ENCODE assay signal across 16 mouse cellular contexts in the genomic region with DNA sequence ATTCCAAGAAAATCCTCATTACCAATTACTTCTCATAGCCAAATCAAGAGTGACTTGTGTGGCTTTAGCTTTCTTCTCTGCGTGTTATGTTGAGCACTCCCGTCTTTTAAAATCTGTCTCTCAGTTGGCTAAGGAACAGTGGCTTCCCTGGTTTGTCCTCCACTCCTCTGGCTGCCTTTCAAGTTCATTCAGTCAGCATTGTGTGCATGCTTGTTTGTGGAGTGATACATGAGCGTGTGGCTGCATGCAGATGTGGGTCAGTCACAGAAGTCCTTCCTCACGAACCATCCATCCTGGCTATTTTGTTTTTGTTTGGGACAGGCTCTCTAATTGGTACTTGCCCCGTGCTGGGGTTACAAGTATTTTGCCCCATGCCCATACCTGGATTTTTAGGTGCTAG.
"Had no signal": no experiment of that assay in that cellular context is flagged by ENCODE, and none has a peak within 500 bp of the region (broad histone marks: within the 10 kb centered on the region; RNA-seq: fewer than 3 reads in every experiment).

No protein-coding gene starts in this region.

- H3K27me3 ChIP-seq: limb, embryonic 15.5 days; liver, embryonic 12.5 days; midbrain, embryonic 12.5 days; neural tube, embryonic 13.5 days had no signal

- H3K36me3 ChIP-seq: limb, embryonic 15.5 days; liver, embryonic 12.5 days; midbrain, embryonic 12.5 days; neural tube, embryonic 13.5 days had no signal

- ATAC-seq: liver, embryonic 12.5 days; midbrain, embryonic 16.5 days had no signal

- H3K27ac ChIP-seq: limb, embryonic 15.5 days; liver, embryonic 12.5 days; macrophage; midbrain, embryonic 12.5 days; neural tube, embryonic 13.5 days had no signal

- DNase-seq: layer of hippocampus, adult 9-11 months; layer of hippocampus, postnatal 36 days; lung, embryonic 14.5 days; lung, postnatal 10 days; retina, postnatal 1 day; right cerebral cortex, postnatal 4 days; spleen, adult 18-20 months; thymus, adult 18-20 months; thymus, postnatal 14 days had no signal

- H3K4me3 ChIP-seq: limb, embryonic 15.5 days; liver, embryonic 12.5 days; megakaryocyte, embryonic 14.5 days; midbrain, embryonic 12.5 days; neural tube, embryonic 13.5 days had no signal

- H3K9me3 ChIP-seq: limb, embryonic 15.5 days; liver, embryonic 12.5 days; megakaryocyte, embryonic 14.5 days; midbrain, embryonic 12.5 days; neural tube, embryonic 13.5 days had no signal
